Mouse (Mus musculus): Measurements from ENCODE around the gene Brap. TPM values are rescaled to one million over a fixed set of nuclear protein-coding genes. Genes with fewer than 3 reads are reported as not detected.
"Not testable (repeated sequence)": the region's sequence is repeated elsewhere in the genome, so short reads cannot be mapped to it uniquely, and the experiment has no call there.

Brap gene
- polyA plus RNA-seq, 1 experiment: 34.7 TPM

DNA sequence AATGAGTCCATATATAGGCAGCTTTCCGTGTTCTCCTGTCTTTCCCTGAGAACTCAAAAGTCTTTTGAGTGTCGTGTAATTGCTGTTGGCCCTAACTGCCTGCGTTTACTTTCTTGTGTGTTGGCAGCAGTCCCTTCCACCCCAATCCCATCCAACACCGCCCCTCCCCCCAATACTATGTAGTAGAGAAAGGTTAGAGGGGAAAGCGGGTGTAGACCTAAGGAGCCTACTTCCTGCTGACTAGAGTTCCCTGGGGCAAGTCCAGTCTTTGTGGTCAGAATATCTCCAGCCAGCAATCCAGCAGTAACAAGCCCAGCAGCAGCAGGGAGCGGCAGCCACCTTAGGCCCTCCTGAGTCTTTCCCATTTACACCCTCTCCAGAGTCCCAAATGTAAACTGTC lies 8.0 kb downstream of the Brap start:
- DNase-seq (ENCODE audit: low spot score): no peak

DNA sequence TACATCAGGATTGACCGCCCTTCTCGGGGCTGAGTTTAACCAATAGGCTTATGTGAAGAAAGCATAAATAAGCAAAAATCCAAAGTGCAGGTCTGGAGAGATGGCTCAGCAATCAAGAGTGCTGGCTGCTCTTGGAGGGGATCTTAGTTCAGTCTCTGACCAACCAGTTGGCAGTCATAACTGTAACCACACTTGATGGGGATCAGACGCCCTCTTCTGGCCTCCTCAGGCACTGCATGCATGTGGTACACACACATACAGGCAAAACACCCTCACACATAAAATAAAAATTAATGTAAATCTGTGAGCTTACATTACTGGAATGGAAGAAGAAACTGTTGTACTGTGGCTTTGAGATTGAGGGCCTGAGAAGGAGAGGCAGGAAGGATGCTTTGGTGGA lies 10.0 kb downstream of the Brap start:
- DNase-seq (ENCODE audit: low spot score): no peak

DNA sequence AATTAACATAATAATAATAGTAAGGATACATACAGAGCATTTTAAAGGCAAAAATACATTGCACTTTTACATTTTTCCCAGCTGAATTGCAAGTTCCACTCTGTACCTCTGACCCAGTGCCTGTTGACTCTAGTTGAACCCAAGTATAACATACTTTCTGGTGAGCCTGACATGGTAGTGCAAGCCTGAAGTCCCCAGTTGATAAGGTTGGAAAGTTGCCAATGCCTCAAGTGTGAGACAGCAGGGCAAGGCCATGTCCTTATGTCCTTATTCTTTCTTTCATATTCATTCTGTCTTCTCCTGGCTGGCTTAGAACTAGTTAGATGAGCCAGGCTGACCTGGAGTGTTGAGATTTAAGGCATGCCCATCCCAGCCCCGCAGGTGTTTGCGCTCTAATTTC lies 21.9 kb downstream of the Brap start:
- DNase-seq (ENCODE audit: low spot score): no peak

DNA sequence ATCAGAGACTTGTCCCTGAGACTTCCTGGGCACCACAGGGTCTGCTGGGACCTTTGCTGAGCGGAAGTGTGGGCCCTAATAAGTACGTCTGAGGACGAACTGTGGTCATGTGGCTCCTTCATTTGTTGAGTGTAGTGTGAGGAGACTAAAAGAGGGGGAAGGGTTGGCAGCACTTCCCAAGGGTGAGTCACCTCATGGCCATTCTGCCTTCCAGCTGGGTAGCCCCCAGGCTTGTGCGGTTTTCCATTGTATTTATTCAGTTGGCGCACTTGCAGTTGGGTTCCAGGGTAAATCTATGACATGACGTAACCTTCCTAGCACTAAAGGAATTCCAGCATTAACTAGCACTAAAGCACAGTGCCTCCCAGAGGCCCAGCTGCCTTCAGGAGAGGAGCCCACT lies 25.1 kb downstream of the Brap start:
- no peak for DNase-seq (ENCODE audit: low spot score)

DNA sequence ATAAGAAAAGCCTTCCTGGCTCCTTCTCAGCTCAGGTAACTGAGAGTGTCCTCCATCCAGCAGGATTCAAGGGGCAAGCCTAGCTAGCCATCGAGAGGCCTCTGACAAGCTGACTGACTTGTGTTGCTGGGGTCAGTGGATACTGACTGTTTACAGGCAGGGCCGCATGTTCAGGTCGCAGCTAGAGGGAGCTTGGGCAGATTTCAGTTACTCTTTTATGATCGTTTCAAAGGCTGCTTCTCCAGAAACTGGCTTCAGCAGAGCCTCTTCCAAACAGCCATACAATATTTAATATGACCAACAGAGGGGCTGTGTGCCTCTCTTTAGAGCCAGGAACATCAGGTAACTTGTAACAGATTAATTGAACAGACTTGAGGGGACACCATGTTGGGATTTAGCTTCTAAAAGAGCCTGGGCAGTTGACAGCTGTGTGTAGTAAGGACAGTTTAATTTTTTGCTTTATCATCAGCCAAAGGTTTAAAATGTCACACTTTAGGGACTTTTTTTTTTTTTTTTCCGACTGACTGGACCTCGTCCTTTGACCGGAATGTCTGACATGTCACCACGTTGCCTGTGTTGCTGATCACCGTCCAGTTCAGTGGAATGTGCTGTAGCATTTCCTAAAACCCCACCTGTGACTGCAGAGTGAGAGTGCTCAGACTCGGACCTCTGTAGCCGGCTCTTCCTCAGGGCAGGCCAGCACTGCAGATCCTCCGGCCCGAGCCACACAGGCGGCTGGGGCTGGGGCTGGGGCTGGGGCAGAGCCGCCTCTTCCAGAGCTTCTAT lies 25.9 kb downstream of the Brap start:
- DNase-seq (ENCODE audit: low spot score): no peak

DNA sequence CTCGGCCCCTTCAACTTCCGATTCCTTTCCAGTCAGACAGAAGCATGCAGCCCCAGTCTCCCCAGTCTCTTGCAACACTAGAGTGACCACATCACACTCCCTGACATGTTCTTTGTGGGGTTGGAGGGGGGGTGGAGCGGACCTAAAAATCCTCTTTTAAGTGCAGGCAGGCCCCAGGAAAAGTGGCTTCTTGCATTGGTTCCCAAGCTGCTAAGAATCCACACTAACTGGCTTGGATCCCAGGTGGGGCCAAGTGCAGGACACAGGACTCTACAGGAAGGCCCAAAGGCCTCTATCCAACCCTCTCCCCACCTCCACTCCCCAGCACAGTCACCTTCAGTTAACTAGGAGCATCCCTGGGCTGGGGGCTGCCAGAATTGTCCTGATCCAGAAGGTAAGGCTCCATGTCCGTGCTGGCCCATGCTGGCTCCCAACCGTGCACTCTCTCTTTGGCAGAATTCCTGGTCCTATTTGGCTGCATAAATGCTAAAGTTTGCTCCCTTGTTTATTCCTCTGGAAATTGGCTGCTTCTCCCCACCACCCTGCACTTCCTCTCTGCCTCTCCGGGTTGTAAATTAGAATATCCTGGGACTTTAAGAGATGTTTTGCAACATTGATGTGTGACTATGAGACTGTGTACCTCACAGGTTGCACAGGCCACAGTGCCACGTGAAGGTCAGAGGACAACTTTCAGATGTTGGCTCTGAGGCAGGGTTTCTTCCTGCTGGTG lies 30.3 kb downstream of the Brap start:
- no peak for DNase-seq (ENCODE audit: low spot score)

DNA sequence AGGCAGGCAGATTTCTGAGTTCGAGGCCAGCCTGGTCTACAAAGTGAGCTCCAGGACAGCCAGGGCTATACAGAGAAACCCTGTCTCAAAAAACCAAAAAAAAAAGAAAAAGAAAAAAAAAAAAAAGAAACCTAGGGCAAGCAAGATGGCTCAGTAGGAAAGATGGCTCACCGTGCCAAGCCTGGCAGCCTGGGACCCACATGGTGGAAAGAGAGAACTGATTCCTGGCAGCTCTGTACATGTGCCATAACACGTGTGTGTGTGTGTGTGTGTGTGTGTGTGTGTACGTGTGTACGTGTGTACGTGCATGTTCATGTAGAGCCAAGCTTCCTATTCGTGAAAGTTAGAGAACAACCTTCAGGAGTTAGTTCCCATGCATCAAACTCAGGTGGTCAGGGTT lies 31.1 kb downstream of the Brap start:
- not testable (repeated sequence) for DNase-seq (ENCODE audit: low spot score)

DNA sequence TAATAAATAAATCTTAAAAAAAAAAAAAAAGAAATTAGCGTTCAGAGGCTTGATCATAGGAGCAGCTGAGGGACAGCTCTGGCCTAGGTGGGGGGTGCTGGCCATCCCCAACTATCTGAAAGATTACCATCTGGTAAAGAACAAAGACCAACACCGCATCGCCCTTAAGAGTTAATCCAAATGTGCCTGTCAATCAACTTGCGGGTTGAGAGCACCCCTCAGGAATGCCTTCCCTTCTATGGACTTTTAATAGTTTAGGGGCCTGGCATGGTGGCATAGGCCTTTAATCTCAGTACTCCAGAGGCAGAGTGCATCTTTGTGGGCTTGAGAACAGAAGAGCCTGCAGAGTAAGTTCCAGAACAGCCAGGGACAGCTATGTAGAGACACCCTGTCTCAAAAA lies 32.5 kb downstream of the Brap start:
- no peak for DNase-seq (ENCODE audit: low spot score)

DNA sequence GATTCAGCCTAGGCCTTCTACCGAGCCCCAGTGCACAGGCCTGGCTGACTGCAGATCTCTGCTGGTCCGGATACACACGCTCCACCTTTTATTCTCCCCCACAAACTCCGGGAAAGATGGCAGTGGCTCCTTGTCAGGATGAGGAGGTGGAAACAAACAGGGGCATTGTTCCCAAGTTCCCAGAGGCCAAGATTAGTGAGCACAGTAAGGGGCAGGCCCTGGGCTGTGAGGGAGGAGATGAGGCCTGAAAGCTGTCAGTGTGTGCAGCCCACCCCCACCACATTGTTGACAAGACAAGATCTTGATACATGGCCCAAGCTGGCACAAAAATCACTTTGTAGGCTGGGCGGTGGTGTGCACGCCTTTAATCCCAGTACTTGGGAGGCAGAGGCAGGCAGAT lies 36.4 kb downstream of the Brap start:
- no peak for DNase-seq (ENCODE audit: low spot score)

DNA sequence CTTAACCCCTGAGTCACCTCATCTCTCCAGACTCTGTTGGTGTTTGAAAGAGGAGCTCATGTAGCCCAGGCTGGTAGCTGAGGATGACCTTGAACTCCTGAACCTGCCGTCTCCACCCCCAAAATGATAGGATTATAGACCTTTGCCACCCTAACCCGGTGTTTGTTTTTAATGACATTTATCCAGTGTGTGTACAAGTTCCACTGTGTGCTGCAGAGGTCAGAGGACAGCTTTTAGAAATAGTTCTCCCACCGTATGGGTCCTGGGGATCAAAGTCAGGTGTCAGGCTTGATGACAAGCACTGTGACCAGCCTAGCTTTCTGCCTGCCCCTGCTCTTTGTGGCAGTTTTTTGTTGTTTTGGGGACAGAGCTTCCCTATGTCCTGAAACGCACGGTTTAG lies 39.5 kb downstream of the Brap start:
- DNase-seq (ENCODE audit: low spot score): no peak

DNA sequence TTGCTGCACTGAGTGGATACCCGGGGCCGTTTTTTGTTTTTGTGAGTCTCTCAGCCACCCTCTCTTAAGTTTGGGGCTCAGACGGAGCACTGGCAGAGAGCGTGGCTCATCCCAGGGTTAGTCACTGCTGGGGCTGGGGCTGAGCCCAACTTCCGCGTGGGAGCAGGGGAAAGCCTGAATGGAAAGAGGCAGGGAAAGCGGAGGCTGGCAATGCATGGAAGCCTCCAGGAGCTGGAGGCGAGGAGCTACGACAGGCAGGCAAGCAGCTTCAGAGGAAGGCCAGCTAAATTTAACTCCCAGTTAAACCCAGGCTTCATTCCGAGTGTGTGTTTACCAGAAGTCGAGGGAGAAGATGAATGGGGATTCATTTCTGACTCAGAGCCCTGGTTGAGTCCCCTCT lies 40.1 kb downstream of the Brap start:
- no peak for DNase-seq (ENCODE audit: low spot score)

DNA sequence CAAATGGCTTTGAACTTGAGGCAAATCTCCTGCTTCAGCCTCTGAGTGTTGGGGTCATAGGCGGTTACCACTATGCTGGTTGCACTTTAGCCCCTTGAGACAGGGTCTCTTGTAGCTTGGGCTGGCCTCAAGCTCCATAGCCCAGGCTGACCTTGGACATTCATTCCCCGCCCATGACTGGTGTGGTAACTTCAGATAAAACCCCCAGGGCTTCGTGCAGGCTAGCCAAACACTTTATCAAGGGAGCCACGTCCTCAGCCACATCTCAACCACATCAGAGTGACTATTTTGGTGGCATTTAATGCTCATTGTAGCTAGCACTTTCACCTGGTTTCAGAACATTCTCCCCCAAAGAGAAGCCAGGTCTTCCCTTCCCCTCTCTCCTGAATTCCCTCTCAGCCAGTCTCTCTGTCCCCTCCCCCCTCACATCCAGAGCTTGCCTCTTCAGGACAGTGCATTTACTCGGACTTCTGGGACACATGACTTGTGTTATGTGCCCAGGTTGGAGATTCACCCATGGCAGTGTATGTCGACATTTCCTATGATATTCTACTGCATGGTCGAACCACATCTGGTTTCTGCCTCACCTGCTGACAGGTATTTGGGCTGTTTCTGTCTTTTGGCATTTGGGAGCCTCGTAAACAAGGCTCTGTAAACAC lies 40.9 kb downstream of the Brap start:
- DNase-seq (ENCODE audit: low spot score): no peak

DNA sequence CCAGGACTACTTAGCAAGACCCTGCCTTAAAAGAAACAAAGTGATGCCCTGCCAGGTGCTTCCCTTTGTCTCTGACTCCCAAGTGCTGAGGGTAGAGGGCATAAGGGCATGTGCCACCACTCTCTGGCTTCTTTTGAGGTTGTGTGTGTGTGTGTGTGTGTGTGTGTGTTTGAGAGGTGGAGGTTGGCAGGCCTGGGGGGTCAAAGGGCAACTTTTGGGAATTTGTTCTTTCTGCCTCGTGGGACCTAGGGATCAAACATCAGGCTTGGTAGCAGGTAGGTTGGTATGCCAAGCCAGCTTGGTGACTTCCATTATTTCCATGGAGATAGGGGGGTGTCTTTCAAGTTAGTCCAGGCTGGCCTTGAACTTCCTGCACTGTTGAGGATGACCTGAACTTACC lies 43.0 kb downstream of the Brap start:
- no peak for DNase-seq (ENCODE audit: low spot score)

DNA sequence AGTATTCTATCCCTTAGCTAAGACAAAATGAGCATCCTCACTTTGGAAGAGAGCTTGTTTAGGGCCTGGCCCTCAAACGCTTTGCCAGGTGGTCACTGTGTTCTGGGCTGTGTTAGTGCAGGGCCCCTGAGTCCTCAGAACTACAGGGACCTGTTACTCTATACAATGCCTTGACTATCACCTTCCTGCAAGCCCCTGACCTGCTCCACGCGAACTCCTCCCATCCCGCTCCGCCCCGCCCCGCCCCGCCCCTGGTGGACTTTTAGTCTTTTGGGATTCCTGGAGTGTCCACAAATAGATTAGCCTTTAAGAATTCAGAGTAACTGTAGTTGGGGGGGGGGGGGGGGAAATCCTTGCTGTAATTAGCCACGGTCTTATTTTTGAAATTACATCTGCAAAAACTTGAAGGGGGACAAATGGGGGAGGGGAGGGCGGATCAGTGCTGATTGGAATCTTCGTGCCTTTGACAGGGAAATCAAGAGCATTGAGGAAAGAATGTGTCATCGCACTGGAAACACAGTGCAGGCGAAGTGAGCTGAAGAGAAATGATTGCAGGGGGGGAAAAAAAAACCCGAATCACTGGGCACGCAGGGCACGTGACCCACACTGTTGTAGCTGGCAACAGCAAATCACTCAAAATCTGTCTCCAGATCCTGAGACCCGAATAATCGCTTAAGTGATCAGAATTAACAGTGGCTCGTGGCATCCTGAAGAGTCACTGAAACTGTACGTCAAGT lies 44.3 kb downstream of the Brap start:
- no peak for DNase-seq (ENCODE audit: low spot score)

DNA sequence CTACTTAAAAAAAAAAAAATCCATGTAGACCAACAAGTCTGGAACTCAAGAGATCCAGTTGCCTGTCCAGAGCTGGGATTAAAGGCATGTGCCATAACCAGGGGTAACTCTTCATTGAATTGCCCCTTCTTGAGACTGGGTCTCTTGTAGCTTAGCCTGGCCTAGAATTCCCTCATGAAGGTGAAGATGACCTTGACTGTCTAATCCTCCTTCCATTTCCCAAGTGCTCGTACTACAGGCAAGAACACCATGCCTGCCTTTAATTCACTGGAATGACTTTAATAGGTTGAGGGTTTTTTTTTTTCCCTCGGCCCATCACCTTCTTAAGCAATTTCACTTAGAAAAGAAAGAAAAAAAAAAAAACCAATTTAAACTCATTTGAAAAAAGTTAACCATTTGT lies 50.0 kb downstream of the Brap start:
- DNase-seq (ENCODE audit: low spot score): no peak

DNA sequence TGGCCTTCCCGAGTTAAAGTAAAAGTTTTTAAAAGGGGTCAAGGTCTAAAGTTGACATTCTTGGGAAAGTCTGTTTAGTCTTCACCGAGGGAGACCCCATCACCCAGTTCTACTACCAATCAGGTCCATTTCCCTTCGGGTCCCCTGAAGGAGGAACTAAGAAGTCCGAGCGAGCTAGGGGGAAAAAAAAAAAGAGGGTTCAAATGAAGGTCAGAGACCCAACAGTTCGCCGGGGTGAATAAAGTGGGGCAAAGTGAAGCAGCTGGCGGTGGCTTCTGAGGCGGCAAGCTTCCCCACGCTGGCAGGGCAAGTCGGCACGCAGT lies 50.4 kb downstream of the Brap start:
- no peak for DNase-seq (ENCODE audit: low spot score)

DNA sequence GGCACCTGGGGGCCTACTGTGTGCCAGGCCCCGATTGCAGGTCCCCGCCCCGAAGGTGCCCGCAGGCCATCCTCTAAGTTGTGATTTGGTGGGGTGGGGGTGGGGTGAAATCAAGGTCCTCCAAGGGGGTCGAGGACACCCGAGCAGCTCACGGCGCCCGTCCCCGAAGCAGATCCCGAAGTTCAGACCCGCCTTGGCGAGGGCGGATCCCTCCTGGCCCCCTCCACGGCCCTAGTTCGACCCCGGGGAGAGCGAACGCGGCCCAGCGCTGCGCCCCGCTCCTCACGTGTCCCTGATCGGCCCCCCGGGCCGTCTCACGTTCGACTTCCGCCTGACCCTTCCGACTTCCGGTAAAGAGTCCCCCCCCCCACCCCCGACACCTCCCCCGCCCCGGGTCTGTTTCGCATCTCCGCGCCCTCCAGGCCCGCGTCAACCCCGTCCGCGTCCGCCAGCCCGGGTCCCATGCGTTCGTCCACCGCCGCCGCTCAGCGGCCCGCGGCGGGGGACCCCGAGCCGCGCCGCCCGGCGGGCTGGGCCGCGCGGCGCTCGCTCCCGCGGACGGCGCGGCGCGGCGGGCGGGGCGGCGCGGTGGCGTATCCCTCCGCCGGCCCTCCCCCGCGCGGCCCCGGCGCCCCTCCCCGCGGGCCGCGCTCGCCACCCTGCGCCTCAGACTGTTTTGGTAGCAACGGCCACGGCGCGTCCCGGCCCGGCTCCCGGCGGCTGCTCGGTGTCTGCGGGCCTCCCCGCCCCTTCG lies 51.0 kb downstream of the Brap start, which contains the start of gene Atxn2:
Gene Atxn2, plus strand, starts transcription at position 164 of the 754 bp plus-strand sequence.
- peak; percentile 93 for DNase-seq (ENCODE audit: low spot score)

DNA sequence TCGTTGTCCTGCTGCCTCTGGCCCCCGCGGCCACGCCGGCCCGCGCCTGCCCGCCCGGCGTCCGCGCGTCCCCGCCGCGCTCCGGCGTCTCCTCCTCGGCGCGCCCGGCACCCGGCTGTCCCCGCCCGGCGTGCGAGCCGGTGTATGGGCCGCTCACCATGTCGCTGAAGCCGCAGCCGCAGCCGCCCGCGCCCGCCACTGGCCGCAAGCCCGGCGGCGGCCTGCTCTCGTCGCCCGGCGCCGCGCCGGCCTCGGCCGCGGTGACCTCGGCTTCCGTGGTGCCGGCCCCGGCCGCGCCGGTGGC lies 51.5 kb downstream of the Brap start:
- no peak for DNase-seq (ENCODE audit: low spot score)

DNA sequence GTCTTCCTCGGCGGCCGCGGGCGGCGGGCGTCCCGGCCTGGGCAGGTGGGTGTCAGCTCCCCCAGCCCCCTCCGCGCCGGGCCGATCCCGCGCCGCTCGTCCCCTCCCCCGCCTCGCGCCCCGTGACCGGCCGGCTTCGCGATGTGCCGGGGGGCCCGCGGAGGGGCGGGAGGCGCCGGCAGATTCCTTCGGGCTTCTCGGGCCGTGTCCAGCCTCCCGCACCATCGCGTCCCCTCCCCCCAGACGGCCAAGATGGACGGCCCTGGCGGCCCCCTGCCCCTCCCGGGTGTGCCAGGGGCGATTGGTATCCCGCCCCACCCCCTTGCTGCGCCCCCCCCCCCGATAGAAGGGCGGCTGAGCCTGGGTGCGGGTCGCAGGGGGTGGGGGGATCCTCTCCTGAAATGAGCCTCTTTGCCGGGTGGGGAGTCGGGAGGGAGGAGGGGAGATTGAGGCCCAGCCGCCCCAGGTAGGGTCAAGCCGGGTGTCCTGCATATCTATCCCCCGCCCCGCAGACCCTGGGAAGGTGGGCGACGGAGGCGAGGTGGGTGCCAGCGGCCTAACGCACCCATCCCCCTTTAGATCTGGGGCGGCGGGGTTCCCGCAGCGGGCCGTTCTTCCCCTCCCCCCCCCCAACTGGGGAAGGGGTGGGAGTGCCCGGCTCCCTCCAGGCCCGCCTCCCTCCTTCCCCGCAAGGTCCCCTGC lies 52.0 kb downstream of the Brap start:
- peak; percentile 41 for DNase-seq (ENCODE audit: low spot score)

DNA sequence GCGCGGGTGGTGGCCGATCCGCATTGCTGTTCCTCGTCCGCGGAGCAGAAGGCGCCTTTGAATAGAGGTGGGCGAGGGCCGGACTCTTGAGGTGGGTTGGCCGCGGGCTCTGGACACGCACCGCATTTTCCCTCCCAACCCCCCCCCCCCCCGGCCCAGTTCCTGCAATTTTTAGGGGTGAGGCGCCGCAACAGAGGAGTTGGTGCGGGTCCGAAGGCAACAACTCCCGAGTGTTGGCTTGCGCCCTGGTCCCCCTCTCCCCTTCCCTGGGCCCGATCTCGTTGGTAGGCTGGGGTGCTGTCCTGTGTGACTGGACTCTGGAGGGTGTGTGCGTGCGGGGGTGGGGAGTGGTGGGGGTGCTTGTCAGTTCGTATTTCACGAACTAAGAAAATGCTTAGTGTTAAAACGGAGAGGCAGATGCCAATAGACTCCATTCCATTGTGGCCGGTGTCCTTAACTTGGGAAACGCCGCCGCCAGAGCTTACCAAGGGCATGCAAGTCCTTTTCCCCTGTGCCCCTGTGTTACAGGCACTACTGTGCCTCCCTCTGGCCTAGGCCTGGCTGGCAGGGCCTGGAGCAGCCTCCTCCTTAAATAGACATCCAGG lies 52.7 kb downstream of the Brap start:
- DNase-seq (ENCODE audit: low spot score): peak; percentile 30

DNA sequence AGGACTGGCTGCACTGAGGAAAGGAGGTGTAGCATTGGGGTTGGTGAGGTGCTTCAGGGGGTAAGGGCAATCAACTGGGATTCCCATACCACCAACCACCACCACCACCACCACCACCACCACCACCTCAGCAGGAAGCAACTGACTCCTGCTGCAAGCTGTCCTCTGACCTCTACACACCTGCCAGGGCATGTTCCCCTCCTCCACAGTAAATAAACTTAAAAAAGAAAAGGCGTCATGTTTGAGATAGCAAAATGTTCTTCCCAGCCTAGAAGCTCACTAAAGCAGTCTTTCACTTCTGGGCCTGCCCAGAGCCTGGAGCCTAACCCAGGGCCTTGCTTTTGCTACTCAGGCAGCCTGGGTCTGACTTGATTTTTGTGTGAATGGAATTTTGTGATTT lies 54.0 kb downstream of the Brap start:
- DNase-seq (ENCODE audit: low spot score): no peak
